Mouse (Mus musculus): ENCODE data around the gene Polr2i.
"Not testable (repeated sequence)": the region's sequence is repeated elsewhere in the genome, so short reads cannot be mapped to it uniquely, and the experiment has no call there.

Polr2i gene

DNA sequence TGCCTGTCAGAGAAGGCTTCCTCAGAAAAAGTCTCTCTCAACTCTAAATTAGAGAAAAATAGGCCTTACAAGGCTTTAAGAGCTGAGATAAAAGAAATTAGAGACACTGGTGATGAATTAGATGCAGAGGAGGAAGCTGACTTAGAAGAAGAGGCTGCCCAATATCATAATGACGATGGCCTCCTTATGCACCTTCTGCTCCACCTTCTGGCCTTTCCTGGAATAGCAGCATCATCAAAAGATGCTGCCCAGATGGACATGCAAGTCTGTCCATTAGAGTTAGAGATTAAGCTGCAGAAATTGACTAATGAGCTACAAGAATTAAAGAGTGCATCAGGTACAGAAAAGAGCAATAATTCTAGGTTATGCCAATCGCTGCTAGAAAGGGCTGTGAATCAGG, 26.4 kb upstream of the Polr2i start:
- in situ Hi-C loops (cut with MboI, MseI) = no loop called here

DNA sequence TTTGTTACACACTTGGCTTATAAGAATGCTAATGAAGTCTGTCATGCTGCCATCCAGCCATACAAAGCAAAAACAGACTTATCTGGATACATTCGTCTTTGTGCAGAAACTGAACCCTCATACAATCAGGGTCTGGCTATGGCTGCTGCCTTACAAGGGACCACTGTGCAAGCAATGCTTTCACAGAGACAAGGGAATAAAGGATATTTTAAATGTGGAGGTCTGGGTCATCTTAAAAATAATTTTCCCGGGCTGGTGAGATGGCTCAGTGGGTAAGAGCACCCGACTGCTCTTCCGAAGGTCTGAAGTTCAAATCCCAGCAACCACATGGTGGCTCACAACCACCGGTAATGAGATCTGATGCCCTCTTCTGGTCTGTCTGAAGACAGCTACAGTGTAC, 25.4 kb upstream of the Polr2i start:
- in situ Hi-C loops (cut with MboI, MseI) = not testable (repeated sequence)

GRCm38 (mm10) chr7:30211025-30211424, 20.7 kb upstream of the Polr2i start:
- in situ Hi-C loops (cut with MboI, MseI) = loop anchor here (5.0 kb wide), 1 partner anchor 34 kb away; no protein-coding TSS in a partner anchor

GRCm38 (mm10) chr7:30213881-30214280, 17.9 kb upstream of the Polr2i start:
- in situ Hi-C loops (cut with MboI, MseI) = loop anchor here (5.0 kb wide), 1 partner anchor 37 kb away; no protein-coding TSS in a partner anchor

GRCm38 (mm10) chr7:30215875-30216274, 15.9 kb upstream of the Polr2i start:
- in situ Hi-C loops (cut with MboI, MseI) = no loop called here

GRCm38 (mm10) chr7:30216723-30217151, 15.0 kb upstream of the Polr2i start:
- in situ Hi-C loops (cut with MboI, MseI) = no loop called here

DNA sequence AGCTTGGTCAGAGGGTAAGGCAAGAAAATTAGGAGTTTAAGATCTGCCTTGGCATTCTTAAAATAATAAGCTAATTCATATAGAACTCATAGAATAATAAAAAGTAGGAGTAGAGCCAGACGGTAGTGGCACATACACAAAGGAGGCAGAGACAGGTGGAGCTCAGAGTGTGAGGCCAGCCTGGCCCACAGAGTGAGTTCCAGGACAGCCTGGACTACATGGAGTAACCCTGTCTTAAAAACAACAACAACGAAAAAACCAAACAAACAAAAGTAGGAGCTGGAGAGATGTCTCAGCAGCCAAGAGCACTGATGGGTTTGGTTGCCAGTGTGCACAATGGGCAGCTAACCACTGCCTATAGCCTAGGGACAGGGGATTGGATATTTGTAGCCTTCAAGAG, 14.5 kb upstream of the Polr2i start:
- in situ Hi-C loops (cut with MboI, MseI) = no loop called here

DNA sequence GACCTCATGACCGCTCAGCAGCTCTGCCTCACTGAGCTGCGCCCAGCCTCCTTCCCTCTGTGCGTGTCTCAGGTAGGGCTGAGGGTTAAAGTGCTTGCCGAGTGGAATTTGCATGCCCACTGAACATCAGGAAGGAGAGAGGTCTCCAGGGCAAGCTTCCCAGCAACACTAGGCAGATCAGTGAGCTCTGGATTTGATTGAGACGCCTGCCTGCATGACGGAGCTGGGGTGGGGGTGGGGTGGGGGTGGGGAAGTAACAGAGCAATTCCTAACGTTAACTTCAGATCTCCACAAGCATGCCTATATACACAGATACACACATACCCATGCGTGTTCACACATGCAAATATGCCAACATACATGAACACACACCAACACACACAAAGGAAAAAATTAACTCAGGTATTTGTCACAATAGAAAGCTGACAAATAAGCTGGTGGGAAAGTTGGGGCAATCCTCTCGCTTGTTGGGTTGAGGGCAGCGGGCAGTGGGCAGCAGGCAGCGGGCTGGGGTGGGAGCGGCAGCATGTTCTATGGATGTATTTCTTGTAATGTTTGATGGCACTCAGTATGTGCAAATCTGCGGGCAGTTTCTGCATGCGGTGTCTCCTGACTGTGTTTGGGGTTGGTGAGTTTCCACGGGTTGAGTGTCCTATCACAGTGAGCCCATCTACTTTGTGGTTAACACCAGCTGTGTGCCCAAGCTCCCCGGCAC, 12.3 kb upstream of the Polr2i start:
- in situ Hi-C loops (cut with MboI, MseI) = no loop called here

GRCm38 (mm10) chr7:30220008-30220356, 11.8 kb upstream of the Polr2i start:
- in situ Hi-C loops (cut with MboI, MseI) = no loop called here

GRCm38 (mm10) chr7:30221433-30221832, 10.3 kb upstream of the Polr2i start:
- in situ Hi-C loops (cut with MboI, MseI) = no loop called here

DNA sequence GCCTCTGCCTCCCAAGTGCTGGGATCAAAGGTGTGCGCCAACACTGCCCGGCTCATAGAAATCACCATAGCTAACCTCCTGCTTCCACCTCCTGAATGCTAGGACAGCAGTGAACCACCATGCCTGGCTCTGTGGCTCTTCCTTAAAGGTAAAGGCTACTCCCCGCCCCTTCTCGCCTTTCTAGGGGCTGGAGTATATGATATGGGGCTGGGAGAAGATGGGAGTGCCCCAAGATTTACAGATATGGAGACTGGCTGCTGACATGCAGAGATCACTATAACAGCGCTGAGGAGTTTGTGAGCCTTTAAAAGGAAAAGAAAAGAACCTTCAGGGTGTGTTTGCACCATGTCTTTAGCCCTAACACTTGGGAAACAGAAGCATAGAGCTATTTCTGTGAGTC, 9.5 kb upstream of the Polr2i start:
- in situ Hi-C loops (cut with MboI, MseI) = no loop called here

DNA sequence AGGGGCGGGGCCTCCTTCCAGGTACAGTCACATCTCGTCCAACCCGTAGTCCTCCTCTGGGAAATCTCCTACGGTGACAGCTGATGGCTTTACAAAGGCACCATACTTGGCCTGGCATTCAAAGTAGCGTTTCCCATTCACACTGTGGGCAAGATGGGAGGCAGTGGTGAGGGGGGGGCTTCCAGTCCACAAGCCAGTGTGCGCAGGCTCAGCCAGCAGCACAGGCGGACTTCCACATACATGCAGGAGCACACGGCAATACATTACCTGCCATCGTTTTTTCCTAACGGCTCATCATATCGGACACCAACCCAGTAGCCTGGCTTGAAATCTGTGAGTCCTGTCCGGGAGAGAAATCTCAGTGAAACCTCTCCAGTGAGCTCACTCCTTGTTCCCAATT, 7.5 kb upstream of the Polr2i start:
- in situ Hi-C loops (cut with MboI, MseI) = no loop called here

- in situ Hi-C loops (cut with MboI, MseI) = no loop called here
Measured at GRCm38 (mm10) chr7:30231328-30231668, 450 bp upstream of the Polr2i start.

GRCm38 (mm10) chr7:30232631-30233148, 942 bp downstream of the Polr2i start:
- in situ Hi-C loops (cut with MboI, MseI) = no loop called here

- in situ Hi-C loops (cut with MboI, MseI) = no loop called here
Measured at GRCm38 (mm10) chr7:30233387-30233786, 1.6 kb downstream of the Polr2i start.

DNA sequence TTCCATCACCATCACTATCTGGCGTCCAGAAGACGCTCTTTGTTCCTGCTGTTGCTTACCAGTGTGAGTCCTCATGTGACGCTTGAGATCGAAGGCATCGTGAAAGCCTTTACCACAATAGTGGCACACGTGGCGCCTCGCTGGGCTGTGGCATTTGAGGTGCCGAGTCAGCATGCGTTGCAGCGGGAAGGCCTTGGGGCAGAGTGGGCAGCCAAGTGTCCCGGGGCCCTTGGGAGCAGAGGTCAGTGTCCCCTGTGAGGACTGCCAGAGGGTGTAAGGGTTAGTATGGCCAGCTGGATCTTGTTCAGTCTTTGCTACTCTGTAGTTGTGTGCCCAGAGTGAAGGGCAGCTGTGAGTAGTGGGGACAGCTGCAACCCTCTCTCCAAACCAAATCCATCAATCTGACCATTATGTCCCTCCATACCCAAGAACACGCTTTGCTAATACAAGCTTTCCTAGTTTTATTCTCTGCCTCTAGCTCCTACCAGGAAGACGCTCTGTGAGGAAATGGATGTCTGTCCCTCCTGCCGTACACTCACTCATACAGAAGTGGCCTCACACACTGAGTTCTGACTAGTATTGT, 2.6 kb downstream of the Polr2i start:
- in situ Hi-C loops (cut with MboI, MseI) = no loop called here

DNA sequence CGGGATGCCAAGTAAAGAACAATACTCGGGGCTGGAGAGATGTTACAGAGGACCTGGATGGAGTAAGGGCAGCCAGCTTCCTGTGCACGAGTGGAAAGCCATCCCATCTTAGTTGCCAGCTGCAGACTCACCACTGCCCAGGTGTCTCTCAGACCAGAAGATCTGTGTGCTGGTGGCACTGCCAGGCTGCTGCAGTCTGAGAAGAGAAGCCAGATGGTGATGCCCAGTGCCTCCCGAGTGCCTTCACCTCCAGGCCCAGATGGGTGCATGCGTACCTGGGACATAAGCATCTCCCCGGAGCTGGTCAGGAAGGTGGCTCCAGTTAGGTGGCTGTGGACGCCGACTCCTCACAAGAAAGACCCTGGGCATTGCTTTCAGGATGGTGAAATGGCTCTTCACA, 3.3 kb downstream of the Polr2i start:
- in situ Hi-C loops (cut with MboI, MseI) = no loop called here

DNA sequence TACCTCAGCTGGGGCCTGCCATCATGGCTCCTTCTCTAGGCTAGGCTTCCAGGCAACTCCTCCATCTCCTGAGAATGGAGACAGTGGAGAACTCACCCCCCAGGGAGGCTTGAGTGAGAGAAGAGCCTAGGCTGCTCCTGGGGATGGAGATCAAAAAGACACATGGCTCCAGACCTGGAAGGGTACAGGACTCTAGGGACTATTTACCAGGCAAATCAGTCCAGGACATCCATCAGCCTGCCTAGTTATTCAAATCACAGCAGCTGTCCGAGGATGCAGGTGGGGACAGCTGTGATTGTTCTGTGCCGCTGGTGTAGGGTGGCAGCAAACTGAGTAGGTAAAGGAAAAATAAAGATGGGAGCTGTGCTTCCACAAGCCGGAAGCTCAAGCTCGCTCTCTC, 3.9 kb downstream of the Polr2i start, which contains the start of gene Ovol3:
Gene Ovol3, minus strand, starts transcription at position 101 of the 400 bp plus-strand sequence.
- in situ Hi-C loops (cut with MboI, MseI) = no loop called here

GRCm38 (mm10) chr7:30237374-30237773, 5.6 kb downstream of the Polr2i start:
- in situ Hi-C loops (cut with MboI, MseI) = not testable (repeated sequence)

- in situ Hi-C loops (cut with MboI, MseI) = no loop called here
Measured at GRCm38 (mm10) chr7:30251956-30252954, 20.5 kb downstream of the Polr2i start.

DNA sequence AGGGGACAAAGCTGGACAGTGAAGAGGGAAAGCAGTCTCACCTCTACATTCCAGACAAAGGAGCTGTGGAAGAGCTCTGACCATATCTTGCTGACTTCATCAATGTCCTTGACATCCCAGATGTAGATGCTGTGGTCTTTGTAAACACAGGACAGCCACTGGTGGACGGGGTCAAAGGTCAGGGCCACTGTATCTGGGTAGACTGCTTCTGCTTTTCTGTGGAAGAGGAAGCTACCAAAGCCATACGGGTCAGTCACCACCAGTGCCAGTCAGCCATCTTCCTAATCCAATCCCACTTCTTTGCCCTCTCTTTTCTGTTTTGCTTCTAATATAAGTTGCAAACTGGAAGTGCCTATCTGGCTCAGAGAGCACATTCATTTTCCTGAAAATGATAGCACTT, 33.3 kb downstream of the Polr2i start:
- in situ Hi-C loops (cut with MboI, MseI) = no loop called here

DNA sequence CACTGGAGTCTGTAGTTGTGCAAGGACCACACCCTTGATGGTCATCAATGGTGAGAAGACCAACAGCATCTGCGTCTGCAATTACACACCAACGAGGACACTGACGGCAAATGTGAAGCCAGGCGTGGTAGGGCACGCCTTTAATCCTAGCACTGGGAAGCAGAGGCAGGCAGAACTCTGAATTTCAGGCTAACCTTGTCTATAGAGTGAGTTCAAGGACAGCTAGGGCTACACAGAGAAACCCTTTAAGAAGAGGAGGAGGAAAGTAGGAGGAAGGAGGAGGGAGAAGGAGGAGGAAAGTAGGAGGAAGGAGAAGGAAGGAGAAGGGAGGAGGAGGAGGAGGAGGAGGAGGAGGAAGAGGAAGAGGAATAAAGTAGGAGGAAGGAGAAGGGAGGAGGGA, 33.8 kb downstream of the Polr2i start:
- in situ Hi-C loops (cut with MboI, MseI) = no loop called here
